Mouse (Mus musculus) CD4-positive naive resting alpha-beta T cell, adult 76 days (primary cell): ENCODE results near the gene Prmt7. TPM values are rescaled to one million over a fixed set of nuclear protein-coding genes. Genes with fewer than 3 reads are reported as not detected.

Source experiments
- total RNA-seq: library from RNA; stranded (reverse); gene quantifications from one replicate; pipeline ENCODE4 v1.2.4, GENCODE M21; 2023

Prmt7 gene
- 29.7 TPM for total RNA-seq

GRCm38 (mm10) chr8:106210821-106211345 lies at the start of gene Prmt7, which contains the start of gene Slc7a6os:
Prmt7 (plus strand) TSS chr8:106210936.
Slc7a6os (minus strand) TSS chr8:106210935.

GRCm38 (mm10) chr8:106168356-106169016 lies 42.2 kb upstream of the Prmt7 start, which contains the start of gene Slc7a6:
Slc7a6 (plus strand) TSS chr8:106168857.

Other genes with a start within 250 kb of the Prmt7 start
- 11.3 TPM for gene Slc12a4, start 244.8 kb upstream of the Prmt7 start, total RNA-seq
- gene Dpep3, start 231.5 kb upstream of the Prmt7 start, total RNA-seq = not detected
- 11.4 TPM for gene Dus2, start 219.6 kb upstream of the Prmt7 start, total RNA-seq
- not detected for gene Dpep2nb, start 205.0 kb upstream of the Prmt7 start, total RNA-seq
- 5.6 TPM for gene Ddx28, start 199.1 kb upstream of the Prmt7 start, total RNA-seq
- 181 TPM for gene Nfatc3, start 152.1 kb upstream of the Prmt7 start, total RNA-seq
- gene Esrp2, start 74.0 kb upstream of the Prmt7 start, total RNA-seq = 4.0 TPM
- gene Pla2g15, start 60.5 kb upstream of the Prmt7 start, total RNA-seq = 3.8 TPM
- gene Slc7a6, start 42.1 kb upstream of the Prmt7 start, total RNA-seq = 33.7 TPM
- gene Slc7a6os, start within 50 bp of the Prmt7 start, total RNA-seq = 71.7 TPM
- 0.32 TPM for gene Smpd3, start 127.1 kb downstream of the Prmt7 start, total RNA-seq
- 5.9 TPM for gene Zfp90, start 204.4 kb downstream of the Prmt7 start, total RNA-seq